Mouse (Mus musculus): ENCODE measurements around the gene Epm2a. TPM values are rescaled to one million over a fixed set of nuclear protein-coding genes. Genes with fewer than 3 reads are reported as not detected.

The Epm2a gene
- polyA plus RNA-seq, 1 experiment from 2014 or later: 0.48 TPM

- no peaks in the 10 kb centered on the region for H3K36me3 ChIP-seq
- no peak overlapping the region for H3K9ac ChIP-seq (replicated peaks)
- no peak overlapping the region for H3K4me2 ChIP-seq (replicated peaks)
- no peak overlapping the region for H3K4me3 ChIP-seq
- no peak for ATAC-seq (replicated peaks)
- 85% methylated on average over 6 of the region's 6 CpGs for WGBS
- H3K9me3 ChIP-seq: no peaks in the 10 kb centered on the region
- H3K27me3 ChIP-seq: no peaks in the 10 kb centered on the region
- H3K27ac ChIP-seq (replicated peaks): no peak overlapping the region
- H3K4me1 ChIP-seq: no peaks in the 10 kb centered on the region
Observed at GRCm38 (mm10) chr10:11439342-11439741, 96.1 kb downstream of the Epm2a start.

GRCm38 (mm10) chr10:11449556-11450305 lies 106.5 kb downstream of the Epm2a start:
- H3K27ac ChIP-seq (replicated peaks): no peak overlapping the region
- no peak overlapping the region for H3K9ac ChIP-seq (replicated peaks)
- H3K4me3 ChIP-seq: no peak overlapping the region
- H3K27me3 ChIP-seq: no peaks in the 10 kb centered on the region
- WGBS: 34% methylated on average over 23 of the region's 23 CpGs
- H3K4me2 ChIP-seq (replicated peaks): 0 out of 2 replicates have a peak overlapping the region, but pooled peaks have one; percentile 24
- ATAC-seq (replicated peaks): peak; percentile 94
- no peaks in the 10 kb centered on the region for H3K36me3 ChIP-seq
- peaks cover 4% of the 10 kb centered on the region; the same call in 1 of the 2 replicates for H3K4me1 ChIP-seq
- H3K9me3 ChIP-seq: no peaks in the 10 kb centered on the region

GRCm38 (mm10) chr10:11452537-11452936 lies 109.3 kb downstream of the Epm2a start:
- Histone ChIP-seq H3K4me1 (peaks cover 4% of the 10 kb centered on the region; the same call in 1 of the 2 replicates), H3K27ac (replicated peaks) (no peak overlapping the region), H3K4me3 (no peak overlapping the region), H3K9ac (replicated peaks) (no peak overlapping the region), H3K9me3 (no peaks in the 10 kb centered on the region), H3K27me3 (no peaks in the 10 kb centered on the region), H3K36me3 (no peaks in the 10 kb centered on the region), H3K4me2 (replicated peaks) (no peak overlapping the region)
- ATAC-seq (replicated peaks): no peak
- WGBS: 88% methylated on average over 2 of the region's 2 CpGs

- Histone ChIP-seq H3K9ac (replicated peaks) (no peak overlapping the region), H3K9me3 (no peaks in the 10 kb centered on the region), H3K27me3 (no peaks in the 10 kb centered on the region), H3K36me3 (no peaks in the 10 kb centered on the region), H3K27ac (replicated peaks) (no peak overlapping the region), H3K4me2 (replicated peaks) (no peak overlapping the region), H3K4me3 (no peak overlapping the region), H3K4me1 (no peaks in the 10 kb centered on the region)
- 34% methylated on average over 1 of the region's 1 CpGs for WGBS
- no peak for ATAC-seq (replicated peaks)
Observed at GRCm38 (mm10) chr10:11457445-11457844, 114.2 kb downstream of the Epm2a start.

GRCm38 (mm10) chr10:11491956-11492355 lies 148.8 kb downstream of the Epm2a start:
- Histone ChIP-seq H3K27ac (replicated peaks) (no peak overlapping the region), H3K9ac (replicated peaks) (no peak overlapping the region), H3K4me3 (no peak overlapping the region), H3K36me3 (no peaks in the 10 kb centered on the region), H3K4me1 (no peaks in the 10 kb centered on the region), H3K9me3 (0 out of 2 replicates have a peak, but pooled peaks cover 3% of the 10 kb centered on the region), H3K27me3 (no peaks in the 10 kb centered on the region), H3K4me2 (replicated peaks) (no peak overlapping the region)
- WGBS: 39% methylated on average over 28 of the region's 28 CpGs
- ATAC-seq (replicated peaks): peak; percentile 88

Other genes with a start within 250 kb of the Epm2a start
- 28.2 and 28.4 TPM in 2 replicates for gene Shprh, start 194.0 kb upstream of the Epm2a start, polyA plus RNA-seq (2015; fragmentation: Nextera tagmentation; extraction: Ambion mirVana)
- 27.7 and 27.9 TPM in 2 replicates for gene Fbxo30, start 62.1 kb upstream of the Epm2a start, polyA plus RNA-seq (2015; fragmentation: Nextera tagmentation; extraction: Ambion mirVana)